Mouse (Mus musculus) liver, embryonic 15.5 days (tissue): ENCODE results near the gene Carns1. TPM values are rescaled to one million over a fixed set of nuclear protein-coding genes. Genes with fewer than 3 reads are reported as not detected.

Experiments
- ATAC-seq: fragments of 200-750 bp; cut with Nextera tagmentation; 2 replicates; pipeline ENCODE4 v1.8.0; 2017; ENCODE audit warnings: moderate number of reproducible peaks, mild to moderate bottlenecking, moderate library complexity; ENCODE audit not compliant: insufficient read depth
- H3K27ac ChIP-seq: fragments of 300-500 bp; sonication (generic); replicated peaks from 2 replicates; pipeline ENCODE4 v1.5.1; 2015; ENCODE audit warnings: mild to moderate bottlenecking, inconsistent platforms
- H3K27me3 ChIP-seq: fragments of 300-500 bp; sonication (generic); 2 replicates; pipeline ENCODE4 v1.6.1; 2015; ENCODE audit warnings: mild to moderate bottlenecking, inconsistent platforms
- H3K36me3 ChIP-seq: fragments of 300-500 bp; sonication (generic); replicated peaks from 2 replicates; pipeline ENCODE4 v1.6.1; 2015; ENCODE audit warnings: moderate library complexity, mild to moderate bottlenecking, inconsistent platforms
- H3K4me1 ChIP-seq: fragments of 300-500 bp; sonication (generic); replicated peaks from 2 replicates; pipeline ENCODE4 v1.6.1; 2015; ENCODE audit warnings: inconsistent platforms
- H3K4me2 ChIP-seq: fragments of 300-500 bp; sonication (generic); 2 replicates; pipeline ENCODE4 v1.6.1; 2015; ENCODE audit warnings: moderate library complexity, mild to moderate bottlenecking, inconsistent platforms
- H3K4me3 ChIP-seq: fragments of 300-500 bp; sonication (generic); replicated peaks from 2 replicates; pipeline ENCODE4 v1.5.1; 2015; ENCODE audit warnings: mild to moderate bottlenecking, inconsistent platforms
- H3K9ac ChIP-seq: fragments of 300-500 bp; sonication (generic); 2 replicates; pipeline ENCODE4 v1.6.1; 2015; ENCODE audit warnings: moderate library complexity, mild to moderate bottlenecking, inconsistent platforms
- H3K9me3 ChIP-seq: fragments of 300-500 bp; sonication (generic); replicated peaks from 2 replicates; pipeline ENCODE4 v1.6.1; 2016; ENCODE audit warnings: inconsistent platforms
- WGBS: fragments of 180-500 bp; shearing (Covaris S2); methylation state at CpG from one replicate; pipeline ENCODE4 v1.1.7; 2015; ENCODE audit warnings: mixed read lengths; ENCODE audit not compliant: insufficient replicate concordance; 5-methylcytosine and 5-hydroxymethylcytosine counted together
- polyA plus RNA-seq: library from polyadenylated mRNA; unstranded; fragments of >200 nt; fragmentation: Nextera tagmentation; extraction: Ambion mirVana; gene quantifications from 2 replicates; pipeline ENCODE4 v1.2.1, GENCODE M21; 2015

Gene Carns1
- 0.64 and 0.76 TPM in 2 replicates for polyA plus RNA-seq

GRCm38 (mm10) chr19:4175368-4175947 is at the start of gene Carns1:
Gene Carns1, minus strand, starts transcription at chr19:4175479.
- no peak within 1 kb of the TSS for H3K4me3 ChIP-seq

GRCm38 (mm10) chr19:4222165-4222564 is 46.9 kb upstream of the Carns1 start:
- Histone ChIP-seq H3K36me3 (no peaks in the 10 kb centered on the region), H3K9me3 (no peaks in the 10 kb centered on the region), H3K9ac (no peak overlapping the region), H3K4me1 (peaks cover 32% of the 10 kb centered on the region), H3K4me3 (no peak overlapping the region), H3K27ac (no peak overlapping the region), H3K27me3 (peaks cover 79% of the 10 kb centered on the region), H3K4me2 (no peak overlapping the region)
- ATAC-seq: no peak
- WGBS: 41% methylated on average over 11 of the region's 11 CpGs

More at GRCm38 (mm10) chr19:4175368-4175947, at the start of gene Carns1:
- WGBS: 19% methylated on average over 11 of the region's 11 CpGs
- Histone ChIP-seq H3K4me2 (peak within 1 kb of the TSS; percentile 27; the same call in 1 of the 2 replicates), H3K4me1 (peaks cover 30% of the 10 kb centered on the region), H3K9me3 (no peaks in the 10 kb centered on the region), H3K36me3 (no peaks in the 10 kb centered on the region), H3K9ac (no peak within 1 kb of the TSS), H3K27ac (no peak within 1 kb of the TSS), H3K27me3 (peaks cover 18% of the 10 kb centered on the region)
- no peak for ATAC-seq

GRCm38 (mm10) chr19:4220957-4221743 is 45.9 kb upstream of the Carns1 start:
- 26% methylated on average over 14 of the region's 14 CpGs for WGBS
- Histone ChIP-seq H3K9me3 (no peaks in the 10 kb centered on the region), H3K27ac (peak overlapping the region; percentile 33; the same call in 1 of the 2 replicates), H3K4me1 (peaks cover 35% of the 10 kb centered on the region), H3K36me3 (no peaks in the 10 kb centered on the region), H3K4me3 (no peak overlapping the region), H3K9ac (no peak overlapping the region), H3K4me2 (0 out of 2 replicates have a peak overlapping the region, but pooled peaks have one; percentile 3), H3K27me3 (peaks cover 82% of the 10 kb centered on the region)
- ATAC-seq: no peak

- no peak overlapping the region for H3K4me3 ChIP-seq
- H3K27ac ChIP-seq: no peak overlapping the region
- peaks cover 39% of the 10 kb centered on the region for H3K4me1 ChIP-seq
- H3K36me3 ChIP-seq: no peaks in the 10 kb centered on the region
- ATAC-seq: 0 out of 2 replicates have a peak, but pooled peaks have one; percentile 9
- peaks cover 87% of the 10 kb centered on the region for H3K27me3 ChIP-seq
- H3K9ac ChIP-seq: no peak overlapping the region
- H3K9me3 ChIP-seq: no peaks in the 10 kb centered on the region
- no peak overlapping the region for H3K4me2 ChIP-seq
- 39% methylated on average over 4 of the region's 4 CpGs for WGBS
Observed at GRCm38 (mm10) chr19:4220416-4220815, 45.1 kb upstream of the Carns1 start.

GRCm38 (mm10) chr19:4219943-4220342 is 44.7 kb upstream of the Carns1 start:
- no peak for ATAC-seq
- Histone ChIP-seq H3K36me3 (no peaks in the 10 kb centered on the region), H3K27me3 (peaks cover 89% of the 10 kb centered on the region), H3K9me3 (no peaks in the 10 kb centered on the region), H3K4me3 (no peak overlapping the region), H3K4me1 (peaks cover 44% of the 10 kb centered on the region), H3K27ac (no peak overlapping the region), H3K9ac (no peak overlapping the region), H3K4me2 (no peak overlapping the region)
- WGBS: 67% methylated on average over 6 of the region's 6 CpGs

GRCm38 (mm10) chr19:4218784-4219183 is 43.5 kb upstream of the Carns1 start:
- no peak overlapping the region for H3K9ac ChIP-seq
- peaks cover 95% of the 10 kb centered on the region for H3K27me3 ChIP-seq
- no peak overlapping the region for H3K4me3 ChIP-seq
- ATAC-seq: no peak
- H3K27ac ChIP-seq: no peak overlapping the region
- 22% methylated on average over 1 of the region's 1 CpGs for WGBS
- no peaks in the 10 kb centered on the region for H3K36me3 ChIP-seq
- H3K4me2 ChIP-seq: no peak overlapping the region
- H3K4me1 ChIP-seq: peaks cover 56% of the 10 kb centered on the region
- no peaks in the 10 kb centered on the region for H3K9me3 ChIP-seq

- H3K4me1 ChIP-seq: peaks cover 61% of the 10 kb centered on the region
- H3K4me2 ChIP-seq: no peak overlapping the region
- H3K27me3 ChIP-seq: peaks cover 97% of the 10 kb centered on the region
- H3K36me3 ChIP-seq: no peaks in the 10 kb centered on the region
- H3K27ac ChIP-seq: no peak overlapping the region
- ATAC-seq: no peak
- no peak overlapping the region for H3K4me3 ChIP-seq
- no peak overlapping the region for H3K9ac ChIP-seq
- WGBS: 77% methylated on average over 11 of the region's 11 CpGs
- no peaks in the 10 kb centered on the region for H3K9me3 ChIP-seq
Observed at GRCm38 (mm10) chr19:4218293-4218692, 43.0 kb upstream of the Carns1 start.

- Histone ChIP-seq H3K27ac (no peak overlapping the region), H3K36me3 (no peaks in the 10 kb centered on the region), H3K9me3 (no peaks in the 10 kb centered on the region), H3K4me1 (peaks cover 64% of the 10 kb centered on the region), H3K9ac (no peak overlapping the region), H3K4me3 (no peak overlapping the region), H3K27me3 (peaks cover 99% of the 10 kb centered on the region), H3K4me2 (no peak overlapping the region)
- no peak for ATAC-seq
- WGBS: 54% methylated on average over 3 of the region's 3 CpGs
Observed at GRCm38 (mm10) chr19:4217855-4218254, 42.6 kb upstream of the Carns1 start.

GRCm38 (mm10) chr19:4217140-4217539 is 41.9 kb upstream of the Carns1 start:
- no peak overlapping the region for H3K4me2 ChIP-seq

GRCm38 (mm10) chr19:4216041-4216685 is 40.9 kb upstream of the Carns1 start:
- Histone ChIP-seq H3K36me3 (no peaks in the 10 kb centered on the region), H3K27me3 (peaks cover 100% of the 10 kb centered on the region), H3K4me3 (no peak overlapping the region), H3K27ac (no peak overlapping the region), H3K9me3 (no peaks in the 10 kb centered on the region), H3K4me1 (peaks cover 48% of the 10 kb centered on the region), H3K4me2 (peak overlapping the region; percentile 1; the same call in 1 of the 2 replicates), H3K9ac (no peak overlapping the region)
- ATAC-seq: no peak
- 16% methylated on average over 14 of the region's 14 CpGs for WGBS

More at GRCm38 (mm10) chr19:4217140-4217539, 41.9 kb upstream of the Carns1 start:
- no peaks in the 10 kb centered on the region for H3K9me3 ChIP-seq
- H3K36me3 ChIP-seq: no peaks in the 10 kb centered on the region
- WGBS: 46% methylated on average over 5 of the region's 5 CpGs
- H3K27me3 ChIP-seq: peaks cover 99% of the 10 kb centered on the region
- peaks cover 58% of the 10 kb centered on the region for H3K4me1 ChIP-seq
- no peak overlapping the region for H3K4me3 ChIP-seq
- no peak overlapping the region for H3K9ac ChIP-seq
- H3K27ac ChIP-seq: no peak overlapping the region
- ATAC-seq: no peak

- H3K36me3 ChIP-seq: no peaks in the 10 kb centered on the region
- no peaks in the 10 kb centered on the region for H3K9me3 ChIP-seq
- no peak overlapping the region for H3K27ac ChIP-seq
- H3K4me2 ChIP-seq: peak overlapping the region; percentile 75
- peaks cover 100% of the 10 kb centered on the region for H3K27me3 ChIP-seq
- no peak for ATAC-seq
- peak overlapping the region; percentile 57 for H3K4me3 ChIP-seq
- peaks cover 41% of the 10 kb centered on the region for H3K4me1 ChIP-seq
- peak overlapping the region; percentile 49; the same call in 1 of the 2 replicates for H3K9ac ChIP-seq
- 1% methylated on average over 20 of the region's 21 CpGs for WGBS
Observed at GRCm38 (mm10) chr19:4215451-4215840, 40.2 kb upstream of the Carns1 start.
